Mouse (Mus musculus) thymus, adult 2 months (tissue): Measurements from ENCODE around the gene Fbxl14. TPM values are rescaled to one million over a fixed set of nuclear protein-coding genes. Genes with fewer than 3 reads are reported as not detected.
A peak's percentile ranks its signal among the peaks of the same experiment; 100 is the strongest.

Experiments
- DNase-seq: peaks from one replicate; pipeline ENCODE4 v3.0.0; 2021
- H3K27ac ChIP-seq: fragments of 200-500 bp; 2 replicates; pipeline ENCODE4 v1.5.1; 2012; ENCODE audit warnings: low read length, control low read depth; ENCODE audit not compliant: control insufficient read depth, insufficient read depth
- H3K27me3 ChIP-seq: fragments of 200-500 bp; 2 replicates; pipeline ENCODE4 v1.6.1; 2012; ENCODE audit warnings: mild to moderate bottlenecking, low read length, moderate library complexity, mixed read lengths; ENCODE audit not compliant: control insufficient read depth, insufficient read depth
- H3K36me3 ChIP-seq: fragments of 200-500 bp; 2 replicates; pipeline ENCODE4 v1.6.1; 2012; ENCODE audit warnings: mild to moderate bottlenecking, low read length, moderate library complexity; ENCODE audit not compliant: control insufficient read depth, insufficient read depth
- H3K4me1 ChIP-seq: fragments of 200-500 bp; replicated peaks from 2 replicates; pipeline ENCODE4 v1.6.1; 2012; ENCODE audit warnings: low read length; ENCODE audit not compliant: control insufficient read depth, insufficient read depth
- H3K4me3 ChIP-seq: fragments of 200-500 bp; 2 replicates; pipeline ENCODE4 v1.5.1; 2012; ENCODE audit warnings: mild to moderate bottlenecking, low read length, control low read depth, moderate library complexity; ENCODE audit not compliant: control insufficient read depth, insufficient read depth
- CTCF ChIP-seq: fragments of 200-500 bp; IDR thresholded peaks from 2 replicates; pipeline ENCODE4 v1.5.1; 2012; ENCODE audit warnings: mild to moderate bottlenecking, control low read depth, low read length, moderate library complexity, borderline replicate concordance; ENCODE audit not compliant: control insufficient read depth, poor library complexity, insufficient read depth; ENCODE audit errors: extremely low read depth
- POLR2A ChIP-seq: fragments of 200-500 bp; IDR thresholded peaks from 2 replicates; pipeline ENCODE4 v1.6.1; 2012; ENCODE audit warnings: mild to moderate bottlenecking, low read length, control low read depth, moderate library complexity; ENCODE audit not compliant: control insufficient read depth, poor library complexity, insufficient read depth; ENCODE audit errors: extremely low read depth
- WGBS: fragments of 180-500 bp; shearing (Covaris S2); methylation state at CpG from one replicate; pipeline ENCODE4 v1.1.7; 2018; 5-methylcytosine and 5-hydroxymethylcytosine counted together
- polyA plus RNA-seq: library from polyadenylated mRNA; depleted of rRNA; stranded (reverse); fragments of >200 nt; gene quantifications from 2 replicates; pipeline ENCODE4 v1.2.3, GENCODE M21; 2012

The Fbxl14 gene
- polyA plus RNA-seq, 1 experiment = 355 TPM

DNA sequence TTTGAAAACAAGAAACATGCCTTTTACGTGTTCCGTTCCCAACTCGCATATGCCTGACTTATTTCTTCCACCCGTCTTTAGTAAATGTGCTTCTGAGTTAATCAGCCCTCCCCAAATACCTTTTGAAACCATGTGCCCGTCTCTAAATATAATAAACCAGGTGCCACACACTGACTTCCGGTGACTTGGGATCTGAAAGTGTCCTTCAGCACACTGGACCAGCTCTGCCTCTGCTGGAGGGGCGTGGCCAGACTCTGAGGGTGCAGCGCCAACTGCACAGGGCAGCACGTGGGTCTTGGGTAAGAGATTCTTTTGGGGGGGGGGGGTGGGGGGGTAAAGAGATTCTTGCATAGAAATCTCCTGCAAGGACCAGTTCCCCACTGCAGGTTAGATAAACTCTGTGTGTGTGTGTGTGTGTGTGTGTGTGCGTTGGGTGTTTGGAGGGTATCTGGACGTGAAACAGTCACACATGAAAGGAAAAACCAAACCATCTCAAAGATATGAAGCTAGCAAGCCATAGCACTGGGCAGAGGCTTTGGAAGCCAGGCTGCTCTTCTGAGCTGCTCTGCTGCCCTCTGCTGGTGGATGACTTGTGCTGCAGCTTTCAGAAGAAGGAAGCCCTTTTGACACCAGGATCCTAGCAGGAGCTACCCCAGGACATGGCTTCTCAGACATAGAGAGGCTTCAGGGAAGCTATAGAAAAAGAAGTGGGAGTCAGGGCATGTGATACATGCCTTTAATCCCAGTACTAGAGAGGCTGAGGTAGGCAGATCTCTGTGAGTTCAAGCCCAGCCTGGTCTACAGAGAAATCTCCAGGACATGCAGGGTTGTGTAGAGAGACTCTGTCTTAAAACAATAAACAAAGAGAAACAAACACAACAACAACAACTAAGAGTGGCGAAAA is 35.5 kb upstream of the Fbxl14 start:
- 16% methylated on average over 12 of the region's 12 CpGs for WGBS
- TF ChIP-seq POLR2A (no peak), CTCF (peak; percentile 91)
- H3K4me1 ChIP-seq = peaks cover 12% of the 10 kb centered on the region
- peak; percentile 78 for DNase-seq
- H3K4me3 ChIP-seq = no peak overlapping the region
- no peak overlapping the region for H3K27ac ChIP-seq
- H3K27me3 ChIP-seq = no peaks in the 10 kb centered on the region
- H3K36me3 ChIP-seq = no peaks in the 10 kb centered on the region

DNA sequence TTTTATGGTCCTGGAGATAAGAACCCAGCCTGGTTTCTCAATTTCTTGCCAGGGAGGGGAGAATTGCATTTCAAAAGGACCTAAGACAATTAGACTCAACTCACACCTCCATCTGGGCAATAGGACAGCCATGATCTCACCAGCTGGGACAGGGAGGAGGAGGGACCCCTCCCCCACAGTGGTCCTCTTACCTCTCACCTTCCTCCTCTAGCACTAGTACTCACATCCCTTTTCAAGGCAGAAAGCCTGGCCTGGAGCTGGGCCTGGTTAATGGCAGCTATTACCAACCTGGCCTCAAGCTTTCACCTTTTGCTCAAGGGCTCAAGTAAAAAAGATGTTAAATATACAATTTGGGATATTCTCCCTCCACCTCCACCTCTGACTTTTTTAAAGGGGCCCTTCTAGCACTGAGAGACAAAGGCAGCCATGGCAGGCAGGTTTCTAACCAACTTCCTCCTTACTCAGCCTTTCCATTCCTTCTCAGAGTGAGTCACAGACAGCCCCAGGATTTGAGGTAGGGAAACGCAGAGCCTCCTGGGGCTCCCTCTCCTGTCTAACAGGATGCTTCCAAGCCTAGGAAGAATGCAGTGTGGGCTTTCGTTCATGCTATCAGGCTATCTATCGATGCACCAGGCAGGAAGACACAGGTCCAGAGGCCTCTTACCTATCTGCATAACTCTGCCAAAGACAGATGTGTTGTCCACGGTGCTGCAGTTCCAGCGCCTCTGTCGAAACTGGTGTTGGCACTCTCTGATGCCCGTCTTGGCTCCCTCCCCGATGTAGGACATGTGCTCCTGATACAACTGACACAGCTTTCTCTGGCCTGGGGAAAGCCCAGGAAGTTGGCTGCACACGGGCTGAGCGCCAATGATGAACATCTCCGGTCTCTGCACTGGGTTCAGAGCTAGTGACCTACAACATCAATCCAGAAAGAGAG is 33.5 kb upstream of the Fbxl14 start:
- TF ChIP-seq POLR2A (no peak), CTCF (no peak)
- 81% methylated on average over 11 of the region's 11 CpGs for WGBS
- H3K27ac ChIP-seq = no peak overlapping the region
- H3K27me3 ChIP-seq = no peaks in the 10 kb centered on the region
- peaks cover 17% of the 10 kb centered on the region for H3K4me1 ChIP-seq
- H3K36me3 ChIP-seq = no peaks in the 10 kb centered on the region
- no peak overlapping the region for H3K4me3 ChIP-seq
- DNase-seq = no peak

DNA sequence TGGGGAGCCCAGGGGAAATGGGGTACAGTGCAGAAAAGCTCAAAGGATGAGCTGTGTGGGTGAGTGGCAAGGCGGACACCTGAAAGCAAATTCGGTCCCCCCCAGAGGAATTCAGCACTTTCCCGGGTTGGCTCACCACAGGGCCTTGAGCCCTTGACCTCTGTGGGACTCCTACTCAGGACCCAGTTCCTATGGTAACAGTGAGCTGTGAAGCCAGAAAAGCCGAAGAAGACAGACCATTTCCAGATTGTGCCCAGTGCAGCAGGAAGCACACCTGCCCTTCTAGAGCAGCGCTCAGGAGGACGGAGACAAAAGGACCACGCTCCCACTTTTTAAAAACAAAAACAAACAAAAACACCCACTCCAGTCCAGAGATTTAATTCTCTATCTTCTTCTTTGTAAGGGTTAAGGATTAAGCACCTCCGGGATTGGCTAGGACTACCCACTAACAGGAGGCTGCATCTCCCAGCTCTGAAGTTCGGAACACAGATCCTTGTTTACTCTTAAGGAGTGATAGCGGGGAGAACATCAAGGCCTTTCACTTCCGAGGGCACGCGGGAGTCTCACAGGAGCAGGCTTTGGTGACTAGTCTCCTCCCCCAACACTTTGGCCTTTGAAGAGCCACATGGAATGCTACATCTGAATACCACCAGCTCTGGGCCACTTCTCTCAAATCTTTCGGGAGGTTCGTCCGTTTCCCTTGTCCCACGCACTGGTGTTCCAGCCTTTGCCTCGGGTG is 31.0 kb upstream of the Fbxl14 start:
- Histone ChIP-seq H3K27me3 (no peaks in the 10 kb centered on the region; the same call in 1 of the 2 replicates), H3K4me1 (peaks cover 20% of the 10 kb centered on the region), H3K36me3 (no peaks in the 10 kb centered on the region), H3K27ac (no peak overlapping the region), H3K4me3 (peak overlapping the region; percentile 56)
- no peak for TF ChIP-seq CTCF
- TF ChIP-seq POLR2A = no peak
- WGBS = 31% methylated on average over 18 of the region's 18 CpGs
- no peak for DNase-seq

DNA sequence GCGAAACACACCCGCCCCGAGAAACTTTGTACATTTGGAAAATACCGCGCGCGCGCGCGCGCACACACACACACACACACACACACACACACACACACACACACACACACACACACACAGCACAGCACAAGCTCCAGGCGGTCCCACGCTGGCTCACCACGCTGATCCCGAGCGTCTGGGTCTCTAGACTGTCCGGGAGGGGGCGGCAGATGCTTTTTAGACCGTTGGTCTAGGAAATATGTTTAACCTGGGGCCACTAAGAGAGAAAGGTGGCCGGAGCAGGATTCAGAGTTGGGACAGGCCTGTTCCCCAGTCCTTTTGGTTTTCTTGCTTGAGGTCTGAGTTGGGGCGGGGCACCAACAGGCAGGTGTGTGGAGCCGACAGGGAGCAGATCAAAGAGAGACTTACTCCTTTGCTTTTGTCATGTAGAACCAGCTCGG is 30.4 kb upstream of the Fbxl14 start:
- Histone ChIP-seq H3K27me3 (no peaks in the 10 kb centered on the region; the same call in 1 of the 2 replicates), H3K36me3 (no peaks in the 10 kb centered on the region), H3K4me1 (peaks cover 18% of the 10 kb centered on the region), H3K4me3 (peak overlapping the region; percentile 56), H3K27ac (no peak overlapping the region)
- 6% methylated on average over 23 of the region's 23 CpGs for WGBS
- TF ChIP-seq CTCF (peak; percentile 69; the same call in 1 of the 2 replicates), POLR2A (no peak)
- peak; percentile 50 for DNase-seq

DNA sequence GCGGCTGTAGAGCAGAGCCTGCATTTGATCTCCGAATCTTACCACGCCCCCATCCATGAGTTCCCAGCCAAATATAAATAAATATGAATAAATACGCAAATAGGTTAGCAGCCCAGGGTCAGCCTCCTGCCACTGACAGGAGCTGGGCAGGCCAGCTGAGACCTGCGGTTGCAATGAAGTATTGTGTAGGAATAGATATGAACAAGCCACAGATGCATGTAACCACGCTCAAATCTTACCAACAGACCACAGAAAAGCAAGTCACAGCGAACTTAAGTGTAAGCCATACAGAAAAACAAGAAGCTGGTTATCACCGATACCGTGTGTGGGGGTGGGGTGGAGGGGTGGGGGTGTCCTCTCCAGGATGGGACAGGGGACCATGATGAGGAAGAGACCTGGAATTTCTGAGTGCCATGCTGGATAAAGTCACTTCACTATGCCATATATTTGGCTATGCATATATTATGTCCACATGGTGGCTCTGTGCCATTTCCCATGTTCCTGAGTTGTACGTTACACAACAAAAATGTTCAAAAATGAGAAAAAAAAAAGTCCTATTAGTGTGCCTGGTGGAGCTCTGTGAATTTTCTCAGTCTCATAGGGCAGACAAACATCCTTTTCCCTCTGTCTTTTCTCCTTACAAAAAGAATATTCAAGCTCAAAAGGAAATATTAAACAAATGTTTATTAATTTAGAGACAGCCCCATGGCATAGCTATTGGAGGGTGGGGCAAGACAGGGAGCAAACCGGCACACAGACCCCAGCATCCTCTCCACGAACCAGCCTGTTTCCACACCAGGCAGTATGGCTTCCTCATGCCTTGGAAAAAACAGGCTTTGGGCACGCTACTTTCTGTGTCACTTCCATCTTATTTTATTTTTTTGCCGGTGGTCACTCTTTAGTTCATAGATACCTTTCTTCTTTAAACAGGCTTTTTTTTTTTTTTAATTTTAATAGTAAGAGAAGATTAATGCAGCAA is 28.2 kb upstream of the Fbxl14 start:
- Histone ChIP-seq H3K4me3 (no peak overlapping the region), H3K27ac (no peak overlapping the region), H3K4me1 (peaks cover 18% of the 10 kb centered on the region), H3K36me3 (no peaks in the 10 kb centered on the region), H3K27me3 (no peaks in the 10 kb centered on the region; the same call in 1 of the 2 replicates)
- WGBS = 6% methylated on average over 14 of the region's 14 CpGs
- TF ChIP-seq POLR2A (no peak), CTCF (no peak)
- no peak for DNase-seq
